Mouse (Mus musculus): ENCODE measurements at regions not wholly inside any gene's neighbourhood (a gene's known extent, or its start where the extent isn't known, plus 50 kb on each side); places are given as distances from the start of the nearest gene placed in this dataset.

- TF ChIP-seq CTCF (IDR thresholded peaks at IDR 0.05; ENCODE audit: extremely low read depth, insufficient read depth, low read length): no peak
- TF ChIP-seq POLR2A (IDR thresholded peaks at IDR 0.05; ENCODE audit: extremely low read depth, insufficient read depth, low read length): no peak
These were observed 508.4 kb downstream of the Olfm4 start for GRCm38 (mm10) chr14:80492043-80492900.
